Mouse (Mus musculus) heart, embryonic 16.5 days (tissue): Measurements from ENCODE around the gene Ccdc33. TPM values are rescaled to one million over a fixed set of nuclear protein-coding genes. Genes with fewer than 3 reads are reported as not detected.

ENCODE experiments used
- ATAC-seq: fragments of 200-750 bp; cut with Nextera tagmentation; replicated peaks from 2 replicates; pipeline ENCODE4 v1.8.0; 2017; ENCODE audit warnings: moderate number of reproducible peaks; ENCODE audit not compliant: insufficient read depth, low FRiP score; ENCODE audit errors: extremely low read depth
- H3K27ac ChIP-seq: fragments of 300-500 bp; sonication (generic); 2 replicates; pipeline ENCODE4 v1.5.1; 2014; ENCODE audit warnings: mild to moderate bottlenecking, low read length, control low read depth, moderate library complexity
- H3K27me3 ChIP-seq: fragments of 300-500 bp; sonication (generic); 2 replicates; pipeline ENCODE4 v1.6.1; 2014; ENCODE audit warnings: low read length, mixed read lengths; ENCODE audit not compliant: control insufficient read depth, insufficient read depth
- H3K36me3 ChIP-seq: fragments of 300-500 bp; sonication (generic); 2 replicates; pipeline ENCODE4 v1.6.1; 2014; ENCODE audit not compliant: control insufficient read depth, insufficient read depth
- H3K4me1 ChIP-seq: fragments of 300-500 bp; sonication (generic); 2 replicates; pipeline ENCODE4 v1.6.1; 2014; ENCODE audit warnings: low read length, mixed read lengths; ENCODE audit not compliant: control insufficient read depth, insufficient read depth
- H3K4me2 ChIP-seq: fragments of 300-500 bp; sonication (generic); 2 replicates; pipeline ENCODE4 v1.6.1; 2014; ENCODE audit warnings: low read depth, mild to moderate bottlenecking, control low read depth, low read length
- H3K4me3 ChIP-seq: fragments of 300-500 bp; sonication (generic); 2 replicates; pipeline ENCODE4 v1.5.1; 2014; ENCODE audit warnings: mild to moderate bottlenecking, control low read depth, low read length
- H3K9ac ChIP-seq: fragments of 300-500 bp; sonication (generic); 2 replicates; pipeline ENCODE4 v1.6.1; 2014; ENCODE audit warnings: low read length, control low read depth
- H3K9me3 ChIP-seq: fragments of 300-500 bp; sonication (generic); replicated peaks from 2 replicates; pipeline ENCODE4 v1.6.1; 2016; ENCODE audit warnings: low read length; ENCODE audit not compliant: control insufficient read depth
- WGBS: fragments of 180-500 bp; shearing (Covaris S2); extraction: QIAGEN DNeasy Blood & Tissue Kit; methylation state at CpG from one replicate; pipeline ENCODE4 v1.1.7; 2014; 5-methylcytosine and 5-hydroxymethylcytosine counted together
- polyA plus RNA-seq: library from polyadenylated mRNA; unstranded; fragments of >200 nt; fragmentation: Nextera tagmentation; extraction: Ambion mirVana; gene quantifications from 2 replicates; pipeline ENCODE4 v1.2.1, GENCODE M21; 2015

The Ccdc33 gene
- 0.20 and 0.24 TPM in 2 replicates for polyA plus RNA-seq

GRCm38 (mm10) chr9:58118671-58119070 lies at the start of gene Ccdc33:
Ccdc33 (minus strand) TSS chr9:58118823.
- Histone ChIP-seq H3K9ac (no peak within 1 kb of the TSS), H3K9me3 (no peaks in the 10 kb centered on the region), H3K27ac (no peak within 1 kb of the TSS), H3K27me3 (peaks cover 6% of the 10 kb centered on the region), H3K4me2 (no peak within 1 kb of the TSS), H3K36me3 (no peaks in the 10 kb centered on the region), H3K4me3 (no peak within 1 kb of the TSS), H3K4me1 (peaks cover 13% of the 10 kb centered on the region)
- 20% methylated on average over 2 of the region's 2 CpGs for WGBS
- no peak for ATAC-seq

DNA sequence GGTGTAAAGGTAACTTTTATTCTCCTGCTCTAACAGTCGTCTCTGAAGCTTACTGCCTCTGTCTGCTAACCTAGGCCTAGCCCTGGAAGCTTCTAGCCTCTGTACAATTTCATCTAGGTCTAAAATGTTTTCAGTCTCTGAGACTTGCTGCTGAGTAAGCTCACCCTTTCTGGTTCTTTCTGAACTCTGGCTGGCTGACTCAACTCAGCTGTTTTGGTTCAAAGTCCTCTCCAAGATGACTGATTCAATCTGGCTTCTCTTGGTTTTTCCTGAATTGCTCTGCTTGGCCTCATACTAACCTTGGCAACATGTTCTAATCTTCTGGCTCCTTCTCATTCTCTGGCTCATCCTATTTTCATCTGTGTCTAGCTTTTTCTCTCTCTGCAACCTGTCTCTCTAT lies 47.2 kb upstream of the Ccdc33 start:
- Histone ChIP-seq H3K9me3 (no peaks in the 10 kb centered on the region), H3K36me3 (no peaks in the 10 kb centered on the region), H3K4me3 (no peak overlapping the region), H3K27ac (no peak overlapping the region), H3K27me3 (no peaks in the 10 kb centered on the region), H3K4me1 (no peaks in the 10 kb centered on the region), H3K9ac (no peak overlapping the region), H3K4me2 (no peak overlapping the region)
- ATAC-seq = no peak
- WGBS = 79% methylated on average over 1 of the region's 1 CpGs

GRCm38 (mm10) chr9:58163146-58163545 lies 44.5 kb upstream of the Ccdc33 start:
- no peak overlapping the region for H3K4me3 ChIP-seq
- H3K36me3 ChIP-seq = no peaks in the 10 kb centered on the region
- H3K27me3 ChIP-seq = no peaks in the 10 kb centered on the region
- H3K4me1 ChIP-seq = peaks cover 11% of the 10 kb centered on the region
- no peaks in the 10 kb centered on the region for H3K9me3 ChIP-seq
- no peak overlapping the region for H3K4me2 ChIP-seq
- ATAC-seq = no peak
- H3K27ac ChIP-seq = no peak overlapping the region
- WGBS = 61% methylated on average over 5 of the region's 5 CpGs
- no peak overlapping the region for H3K9ac ChIP-seq

- H3K4me2 ChIP-seq = no peak overlapping the region
- no peak for ATAC-seq
- no peaks in the 10 kb centered on the region for H3K36me3 ChIP-seq
- no peaks in the 10 kb centered on the region for H3K9me3 ChIP-seq
- H3K4me3 ChIP-seq = no peak overlapping the region
- WGBS = 84% methylated on average over 3 of the region's 3 CpGs
- H3K27me3 ChIP-seq = no peaks in the 10 kb centered on the region
- H3K27ac ChIP-seq = no peak overlapping the region
- H3K4me1 ChIP-seq = peaks cover 11% of the 10 kb centered on the region
- no peak overlapping the region for H3K9ac ChIP-seq
Observed at GRCm38 (mm10) chr9:58162173-58162572, 43.5 kb upstream of the Ccdc33 start.

- Histone ChIP-seq H3K4me1 (peaks cover 20% of the 10 kb centered on the region), H3K9me3 (no peaks in the 10 kb centered on the region), H3K36me3 (no peaks in the 10 kb centered on the region), H3K27me3 (no peaks in the 10 kb centered on the region), H3K4me3 (no peak overlapping the region), H3K9ac (no peak overlapping the region), H3K4me2 (no peak overlapping the region), H3K27ac (peak overlapping the region; percentile 79)
- no peak for ATAC-seq
- 52% methylated on average over 5 of the region's 5 CpGs for WGBS
Observed at GRCm38 (mm10) chr9:58160315-58160714, 41.7 kb upstream of the Ccdc33 start.

DNA sequence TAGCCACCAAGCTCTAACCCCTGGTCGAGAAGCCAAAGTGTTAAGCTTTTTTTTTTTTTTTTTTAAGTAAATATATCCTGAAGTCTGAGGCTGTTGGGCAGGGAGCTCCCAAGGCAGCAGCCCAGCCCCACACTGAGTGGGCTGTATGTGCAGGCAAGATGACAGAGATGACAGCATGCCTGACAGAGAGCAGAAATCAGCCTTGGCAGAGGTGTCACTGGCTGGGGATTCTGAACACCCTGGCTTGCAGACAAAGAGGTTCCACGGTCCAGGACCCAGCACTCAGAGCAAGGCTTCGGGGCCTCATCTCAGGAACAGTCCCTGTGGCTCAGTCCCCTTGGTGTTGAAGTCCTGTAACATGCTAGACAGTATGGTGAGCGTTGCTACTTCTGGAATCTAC lies 41.2 kb upstream of the Ccdc33 start:
- WGBS = 23% methylated on average over 4 of the region's 4 CpGs
- Histone ChIP-seq H3K9ac (0 out of 2 replicates have a peak overlapping the region, but pooled peaks have one; percentile 30), H3K27ac (peak overlapping the region; percentile 79), H3K4me3 (no peak overlapping the region), H3K4me2 (no peak overlapping the region), H3K9me3 (no peaks in the 10 kb centered on the region), H3K27me3 (no peaks in the 10 kb centered on the region), H3K4me1 (peaks cover 25% of the 10 kb centered on the region), H3K36me3 (no peaks in the 10 kb centered on the region)
- ATAC-seq = peak; percentile 30

DNA sequence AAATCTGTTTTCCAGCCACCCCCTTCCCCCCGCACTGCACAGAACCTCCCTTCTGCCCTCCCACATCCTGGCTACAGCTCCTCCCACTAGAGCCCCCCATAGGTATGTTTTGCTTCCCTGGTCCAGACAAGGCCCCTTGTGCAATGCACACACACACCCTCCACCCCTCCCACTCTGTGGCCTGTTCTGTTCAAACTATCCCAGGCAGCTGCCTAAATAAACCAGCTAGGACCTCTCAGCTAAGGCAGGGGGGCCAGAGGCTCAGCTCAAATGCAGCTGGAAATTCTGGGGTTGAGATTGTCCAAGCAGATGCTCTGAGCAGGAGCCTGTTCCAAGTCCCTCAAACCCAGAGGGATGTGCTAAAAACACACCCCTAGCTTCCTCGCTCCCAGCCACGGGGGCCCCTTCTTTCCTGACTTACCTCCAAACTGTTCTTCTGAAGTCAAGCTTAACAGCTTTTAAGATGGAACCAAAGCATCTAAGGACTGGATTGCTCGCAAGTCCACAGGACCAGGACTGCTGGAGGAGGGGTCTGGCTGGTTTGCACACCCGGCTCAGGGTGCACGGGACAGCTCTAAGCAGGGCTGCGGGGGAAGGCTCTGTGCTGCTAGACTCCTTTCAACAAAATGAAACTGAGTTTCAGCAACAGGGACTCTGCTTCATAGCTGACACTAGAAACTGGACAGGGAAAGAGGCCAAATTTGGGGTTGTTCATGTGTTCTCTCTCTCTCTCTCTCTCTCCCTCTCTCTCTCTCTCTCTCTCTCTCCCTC lies 40.1 kb upstream of the Ccdc33 start:
- Histone ChIP-seq H3K4me3 (peak overlapping the region; percentile 25; the same call in 1 of the 2 replicates), H3K27me3 (no peaks in the 10 kb centered on the region), H3K4me1 (peaks cover 27% of the 10 kb centered on the region), H3K4me2 (peak overlapping the region; percentile 13), H3K36me3 (no peaks in the 10 kb centered on the region), H3K9me3 (no peaks in the 10 kb centered on the region), H3K27ac (peak overlapping the region; percentile 79), H3K9ac (0 out of 2 replicates have a peak overlapping the region, but pooled peaks have one; percentile 0)
- 38% methylated on average over 7 of the region's 7 CpGs for WGBS
- ATAC-seq = peak; percentile 69

DNA sequence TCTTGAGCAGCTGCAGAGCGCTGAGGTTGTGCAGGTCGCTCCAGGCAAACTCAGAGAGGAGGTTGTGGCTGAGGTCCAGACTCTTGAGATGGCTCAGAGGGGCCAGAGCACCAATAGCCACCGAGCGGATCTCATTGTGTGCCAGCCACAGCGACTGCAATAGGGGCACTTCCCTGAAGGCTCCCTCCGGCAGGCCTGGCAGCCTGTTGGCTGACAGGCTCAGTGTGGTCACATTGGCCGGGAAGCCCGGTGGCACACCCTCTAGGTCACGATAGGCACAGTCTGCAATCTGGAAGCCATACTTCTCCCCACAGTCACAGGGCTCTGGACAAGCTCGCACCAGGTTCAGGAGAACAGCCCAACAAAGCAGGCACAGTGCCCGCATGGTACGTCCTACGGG lies 39.2 kb upstream of the Ccdc33 start:
- WGBS = 68% methylated on average over 13 of the region's 13 CpGs
- Histone ChIP-seq H3K4me1 (peaks cover 27% of the 10 kb centered on the region), H3K27me3 (no peaks in the 10 kb centered on the region), H3K4me2 (peak overlapping the region; percentile 43), H3K36me3 (no peaks in the 10 kb centered on the region), H3K9me3 (no peaks in the 10 kb centered on the region), H3K27ac (peak overlapping the region; percentile 79), H3K9ac (peak overlapping the region; percentile 28; the same call in 1 of the 2 replicates), H3K4me3 (peak overlapping the region; percentile 25)
- no peak for ATAC-seq

- no peaks in the 10 kb centered on the region; the same call in 1 of the 2 replicates for H3K27me3 ChIP-seq
- H3K4me2 ChIP-seq = peak overlapping the region; percentile 43
- no peak overlapping the region for H3K27ac ChIP-seq
- WGBS = 89% methylated on average over 22 of the region's 22 CpGs
- H3K9me3 ChIP-seq = no peaks in the 10 kb centered on the region
- no peak for ATAC-seq
- H3K36me3 ChIP-seq = no peaks in the 10 kb centered on the region
- H3K4me3 ChIP-seq = no peak overlapping the region
- no peak overlapping the region for H3K9ac ChIP-seq
- peaks cover 27% of the 10 kb centered on the region for H3K4me1 ChIP-seq
Observed at GRCm38 (mm10) chr9:58156819-58157560, 38.4 kb upstream of the Ccdc33 start.
